Mouse (Mus musculus) lung, adult 2 months (tissue): ENCODE data around the gene Ppp3ca. TPM values are rescaled to one million over a fixed set of nuclear protein-coding genes. Genes with fewer than 3 reads are reported as not detected.
A peak's percentile ranks its signal among the peaks of the same experiment; 100 is the strongest.

Experiments used
- DNase-seq: peaks from one replicate; pipeline ENCODE4 v3.0.0; 2022
- H3K4me1 ChIP-seq: fragments of 200-500 bp; 2 replicates; pipeline ENCODE4 v1.6.1; 2011; ENCODE audit warnings: low read length; ENCODE audit not compliant: control insufficient read depth, insufficient read depth
- H3K4me3 ChIP-seq: fragments of 200-500 bp; replicated peaks from 2 replicates; pipeline ENCODE3; 2011; ENCODE audit warnings: low read depth, mild to moderate bottlenecking, control low read depth, low read length; ENCODE audit errors: extremely low read depth
- CTCF ChIP-seq: fragments of 200-500 bp; IDR thresholded peaks from 2 replicates; pipeline ENCODE4 v1.5.1; 2011; ENCODE audit warnings: mild to moderate bottlenecking, low read length, control low read depth; ENCODE audit not compliant: insufficient read depth
- POLR2A ChIP-seq: fragments of 200-500 bp; IDR thresholded peaks from 2 replicates; pipeline ENCODE4 v1.6.1; 2011; ENCODE audit warnings: low read depth, mild to moderate bottlenecking, control low read depth, low read length, borderline replicate concordance; ENCODE audit errors: extremely low read depth
- WGBS: fragments of 180-500 bp; shearing (Covaris S2); methylation state at CpG from one replicate; pipeline ENCODE4 v1.1.7; 2018; 5-methylcytosine and 5-hydroxymethylcytosine counted together
- polyA plus RNA-seq: library from polyadenylated mRNA; depleted of rRNA; stranded (reverse); fragments of >200 nt; gene quantifications from 2 replicates; pipeline ENCODE4 v1.2.3, GENCODE M21; 2012

Gene Ppp3ca
- polyA plus RNA-seq, 1 experiment, result 37.2 TPM

GRCm38 (mm10) chr3:136887741-136888140 is 217.8 kb downstream of the Ppp3ca start:
- DNase-seq, result no peak
- TF ChIP-seq CTCF (no peak), POLR2A (no peak)
- H3K4me3 ChIP-seq, result no peak overlapping the region
- 83% methylated on average over 9 of the region's 9 CpGs for WGBS
- H3K4me1 ChIP-seq, result no peaks in the 10 kb centered on the region; the same call in 1 of the 2 replicates

GRCm38 (mm10) chr3:136892140-136892539 is 222.2 kb downstream of the Ppp3ca start:
- TF ChIP-seq CTCF (no peak), POLR2A (no peak)
- WGBS, result 76% methylated on average over 3 of the region's 3 CpGs
- Histone ChIP-seq H3K4me3 (no peak overlapping the region), H3K4me1 (no peaks in the 10 kb centered on the region)
- no peak for DNase-seq

- DNase-seq, result no peak
- TF ChIP-seq POLR2A (no peak), CTCF (no peak)
- Histone ChIP-seq H3K4me1 (no peaks in the 10 kb centered on the region), H3K4me3 (no peak overlapping the region)
- WGBS, result 86% methylated on average over 18 of the region's 18 CpGs
Observed at GRCm38 (mm10) chr3:136893596-136894402, 223.9 kb downstream of the Ppp3ca start.

GRCm38 (mm10) chr3:136895498-136895897 is 225.6 kb downstream of the Ppp3ca start:
- H3K4me1 ChIP-seq, result no peaks in the 10 kb centered on the region
- no peak overlapping the region for H3K4me3 ChIP-seq
- TF ChIP-seq POLR2A (no peak), CTCF (peak; percentile 39; the same call in 1 of the 2 replicates)
- DNase-seq, result no peak

- Histone ChIP-seq H3K4me3 (no peak overlapping the region), H3K4me1 (no peaks in the 10 kb centered on the region)
- no peak for DNase-seq
- WGBS, result 76% methylated on average over 4 of the region's 4 CpGs
- no peak for TF ChIP-seq CTCF
- TF ChIP-seq POLR2A, result no peak
Observed at GRCm38 (mm10) chr3:136896276-136896675, 226.4 kb downstream of the Ppp3ca start.

GRCm38 (mm10) chr3:136899744-136900143 is 229.8 kb downstream of the Ppp3ca start:
- Histone ChIP-seq H3K4me3 (no peak overlapping the region), H3K4me1 (no peaks in the 10 kb centered on the region)
- no peak for TF ChIP-seq CTCF
- no peak for TF ChIP-seq POLR2A
- DNase-seq, result no peak
- 85% methylated on average over 2 of the region's 2 CpGs for WGBS

GRCm38 (mm10) chr3:136900986-136901385 is 231.1 kb downstream of the Ppp3ca start:
- Histone ChIP-seq H3K4me1 (no peaks in the 10 kb centered on the region), H3K4me3 (no peak overlapping the region)
- DNase-seq, result no peak
- TF ChIP-seq POLR2A (no peak), CTCF (no peak)
- WGBS, result 95% methylated on average over 6 of the region's 6 CpGs

GRCm38 (mm10) chr3:136902776-136903175 is 232.9 kb downstream of the Ppp3ca start:
- DNase-seq, result no peak
- no peak for TF ChIP-seq POLR2A
- no peak for TF ChIP-seq CTCF
- 97% methylated on average over 18 of the region's 18 CpGs for WGBS
- H3K4me1 ChIP-seq, result no peaks in the 10 kb centered on the region
- no peak overlapping the region for H3K4me3 ChIP-seq

GRCm38 (mm10) chr3:136905577-136905976 is 235.7 kb downstream of the Ppp3ca start:
- no peak for DNase-seq
- WGBS, result 79% methylated on average over 1 of the region's 1 CpGs
- Histone ChIP-seq H3K4me1 (no peaks in the 10 kb centered on the region), H3K4me3 (no peak overlapping the region)
- TF ChIP-seq POLR2A (no peak), CTCF (peak; percentile 64)

- TF ChIP-seq POLR2A, result no peak
- TF ChIP-seq CTCF, result no peak
- WGBS, result 69% methylated on average over 3 of the region's 3 CpGs
- no peak for DNase-seq
Observed at GRCm38 (mm10) chr3:136909534-136909933, 239.6 kb downstream of the Ppp3ca start.

More at GRCm38 (mm10) chr3:136909534-136909933, 239.6 kb downstream of the Ppp3ca start:
- H3K4me3 ChIP-seq, result no peak overlapping the region
- H3K4me1 ChIP-seq, result no peaks in the 10 kb centered on the region
